Mouse (Mus musculus) MEL (cell line): ENCODE measurements around the gene Snapc4. TPM values are rescaled to one million over a fixed set of nuclear protein-coding genes. Genes with fewer than 3 reads are reported as not detected.

ENCODE experiments used
- CHD2 ChIP-seq: IDR thresholded peaks from 2 replicates; pipeline ENCODE4 v1.6.1; 2011; ENCODE audit warnings: low read length, improper control_type of control experiment
- ELF1 ChIP-seq: IDR thresholded peaks from 2 replicates; pipeline ENCODE4 v1.6.1; 2014; ENCODE audit warnings: low read depth, mild to moderate bottlenecking, inconsistent platforms, low read length, improper control_type of control experiment, moderate library complexity
- ETS1 ChIP-seq: IDR thresholded peaks from 2 replicates; pipeline ENCODE4 v1.6.1; 2012; ENCODE audit warnings: low read depth, mild to moderate bottlenecking, inconsistent platforms, low read length, improper control_type of control experiment, moderate library complexity
- GATA1 ChIP-seq: IDR thresholded peaks from 2 replicates; pipeline ENCODE4 v1.6.1; 2011; ENCODE audit warnings: low read depth, low read length, improper control_type of control experiment
- HCFC1 ChIP-seq: IDR thresholded peaks from 2 replicates; pipeline ENCODE4 v1.6.1; 2012; ENCODE audit warnings: low read depth, mild to moderate bottlenecking, inconsistent platforms, low read length, improper control_type of control experiment, moderate library complexity
- MAFK ChIP-seq: IDR thresholded peaks from 2 replicates; pipeline ENCODE4 v1.6.1; 2011; ENCODE audit warnings: low read depth, mild to moderate bottlenecking, low read length, improper control_type of control experiment, borderline replicate concordance
- MAZ ChIP-seq: IDR thresholded peaks from 2 replicates; pipeline ENCODE4 v1.6.1; 2012; ENCODE audit warnings: low read depth, mild to moderate bottlenecking, inconsistent platforms, low read length, improper control_type of control experiment
- MEF2A ChIP-seq: IDR thresholded peaks from 2 replicates; pipeline ENCODE4 v1.6.1; 2014; ENCODE audit warnings: low read depth, mild to moderate bottlenecking, inconsistent platforms, low read length, improper control_type of control experiment; ENCODE audit not compliant: poor library complexity, insufficient replicate concordance, severe bottlenecking; ENCODE audit errors: extremely low read depth
- MXI1 ChIP-seq: IDR thresholded peaks from 2 replicates; pipeline ENCODE4 v1.6.1; 2011; ENCODE audit warnings: mild to moderate bottlenecking, low read depth, low read length, improper control_type of control experiment
- MYC ChIP-seq: IDR thresholded peaks from 2 replicates; pipeline ENCODE4 v1.6.1; 2011; ENCODE audit warnings: low read depth, mild to moderate bottlenecking, low read length, improper control_type of control experiment, moderate library complexity
- NELFE ChIP-seq: IDR thresholded peaks from 2 replicates; pipeline ENCODE4 v1.6.1; 2011; ENCODE audit warnings: low read depth, low read length, improper control_type of control experiment
- NRF1 ChIP-seq: IDR thresholded peaks from 2 replicates; pipeline ENCODE4 v1.6.1; 2014; ENCODE audit warnings: low read depth, mild to moderate bottlenecking, inconsistent platforms, low read length, improper control_type of control experiment, moderate library complexity; ENCODE audit not compliant: poor library complexity, insufficient read depth, severe bottlenecking
- POLR2A ChIP-seq, 2 experiments: IDR thresholded peaks; 2 replicates each; pipeline ENCODE4 v1.6.1; 2011 to 2012; ENCODE audit warnings: low read length in 2 of 2, mild to moderate bottlenecking in 2 of 2, control low read depth in 1 of 2, improper control_type of control experiment in 1 of 2, low read depth in 1 of 2, moderate library complexity in 1 of 2; ENCODE audit not compliant: control insufficient read depth in 1 of 2, insufficient read depth in 1 of 2, poor library complexity in 1 of 2
- POLR2AphosphoS2 ChIP-seq: IDR thresholded peaks from 2 replicates; pipeline ENCODE4 v1.6.1; 2011; ENCODE audit warnings: low read length, improper control_type of control experiment
- POLR2AphosphoS5 ChIP-seq: IDR thresholded peaks from 2 replicates; pipeline ENCODE4 v1.6.1; 2012; ENCODE audit warnings: low read depth, borderline replicate concordance, mild to moderate bottlenecking, inconsistent platforms, low read length, moderate library complexity, mixed read lengths
- RAD21 ChIP-seq: IDR thresholded peaks from 2 replicates; pipeline ENCODE4 v1.6.1; 2011; ENCODE audit warnings: mild to moderate bottlenecking, low read depth, low read length, improper control_type of control experiment
- SMC3 ChIP-seq: IDR thresholded peaks from 2 replicates; pipeline ENCODE4 v1.6.1; 2011; ENCODE audit warnings: low read depth, low read length, improper control_type of control experiment
- TAL1 ChIP-seq: IDR thresholded peaks from 2 replicates; pipeline ENCODE4 v1.6.1; 2012; ENCODE audit warnings: mild to moderate bottlenecking, inconsistent platforms, low read length, moderate library complexity, mixed read lengths
- TBP ChIP-seq: IDR thresholded peaks from 2 replicates; pipeline ENCODE4 v1.8.0; 2011; ENCODE audit warnings: low read depth, low read length, improper control_type of control experiment
- TCF12 ChIP-seq: IDR thresholded peaks from 2 replicates; pipeline ENCODE4 v1.6.1; 2014; ENCODE audit warnings: low read depth, mild to moderate bottlenecking, inconsistent platforms, low read length, improper control_type of control experiment, moderate library complexity
- UBTF ChIP-seq: IDR thresholded peaks from 2 replicates; pipeline ENCODE4 v1.6.1; 2012; ENCODE audit warnings: low read depth, mild to moderate bottlenecking, inconsistent platforms, low read length, improper control_type of control experiment, moderate library complexity, borderline replicate concordance; ENCODE audit not compliant: insufficient read depth
- USF1 ChIP-seq: IDR thresholded peaks from 2 replicates; pipeline ENCODE4 v1.6.1; 2014; ENCODE audit warnings: low read depth, mild to moderate bottlenecking, inconsistent platforms, low read length, improper control_type of control experiment, moderate library complexity
- ZC3H11A ChIP-seq: IDR thresholded peaks from 2 replicates; pipeline ENCODE4 v1.6.1; 2012; ENCODE audit warnings: low read depth, mild to moderate bottlenecking, inconsistent platforms, low read length, improper control_type of control experiment
- ZKSCAN1 ChIP-seq: IDR thresholded peaks from 2 replicates; pipeline ENCODE4 v1.6.1; 2012; ENCODE audit warnings: low read depth, mild to moderate bottlenecking, inconsistent platforms, low read length, improper control_type of control experiment, moderate library complexity
- ZNF384 ChIP-seq: IDR thresholded peaks from 2 replicates; pipeline ENCODE4 v1.6.1; 2012; ENCODE audit warnings: low read depth, mild to moderate bottlenecking, inconsistent platforms, low read length, improper control_type of control experiment
- polyA plus RNA-seq, 2 experiments: library from polyadenylated mRNA; stranded (reverse) in 1 of 2; unstranded in 1 of 2; fragments of >175 nt in 1 of 2; fragments of >200 nt in 1 of 2; gene quantifications; 2 replicates each; pipeline versions ENCODE4 v1.2.1 to v1.2.4; 2012; ENCODE audit warnings: low replicate concordance in 2 of 2, low read depth in 1 of 2; ENCODE audit not compliant: insufficient read length in 2 of 2, insufficient read depth in 1 of 2, missing spikeins in 1 of 2
- total RNA-seq: library from RNA; depleted of rRNA; stranded (reverse); fragments of 300-350 nt; gene quantifications from 2 replicates; pipeline ENCODE4 v1.2.3, GENCODE M21; 2012

The Snapc4 gene
- total and polyA plus RNA-seq, 3 experiments, result 49.3 to 57.6 TPM; not detected in 1

DNA sequence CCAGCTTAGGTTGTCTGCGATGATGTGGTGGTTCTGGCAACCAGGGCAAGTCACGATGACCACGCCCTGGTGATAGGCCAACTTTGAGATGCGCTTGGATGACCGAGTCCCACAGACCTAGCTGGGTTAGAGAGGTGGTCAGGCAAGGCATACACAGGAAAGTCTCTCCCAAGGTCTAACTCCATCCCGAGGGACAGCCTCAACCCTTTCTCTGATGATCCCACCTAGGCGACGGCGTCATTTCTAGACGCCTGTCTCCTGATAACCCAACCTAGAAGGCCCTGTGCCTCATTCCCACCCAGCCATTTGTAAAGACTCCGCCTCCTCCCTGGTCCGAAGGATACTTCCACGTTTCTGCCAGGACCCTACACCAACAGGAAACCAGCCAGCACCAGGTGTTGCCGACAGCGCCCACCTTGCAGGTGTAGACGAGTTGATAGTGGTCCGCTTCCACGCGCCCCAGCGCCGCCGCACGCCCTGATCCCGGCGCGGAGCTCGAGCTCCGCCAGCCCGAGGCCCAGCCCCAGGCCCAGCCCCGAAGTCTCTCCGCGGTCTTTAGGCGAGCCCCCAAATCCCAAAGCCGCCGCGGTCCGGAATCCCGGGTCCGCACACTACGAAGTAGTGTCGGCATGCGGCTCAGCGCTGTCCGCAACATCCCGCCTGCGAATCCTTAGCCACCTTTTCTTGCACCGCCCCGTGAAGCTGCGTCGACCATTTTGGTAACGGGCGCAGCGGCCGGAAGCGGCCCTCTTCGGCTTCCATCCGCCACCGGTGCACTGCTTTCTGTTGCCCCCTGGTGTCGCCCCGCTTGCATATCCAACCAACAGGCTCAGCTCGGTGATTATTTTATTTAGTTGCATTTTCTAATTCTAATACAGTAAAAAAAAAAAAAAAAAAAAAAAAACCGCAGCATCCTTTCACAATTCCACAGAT lies 28.8 kb downstream of the Snapc4 start, which contains the start of gene Dnlz (continued):
- TF ChIP-seq MXI1, result peak; percentile 28
- no peak for TF ChIP-seq TAL1
- TF ChIP-seq SMC3, result peak; percentile 51
- TF ChIP-seq POLR2AphosphoS2, result 0 out of 2 replicates have a peak, but pooled peaks have one; percentile 7
- peak; percentile 24 for TF ChIP-seq RAD21
- peak in 1 of 2 experiments; percentile 71; a peak in 3 of 4 replicates for TF ChIP-seq POLR2A (IDR thresholded peaks at IDR 0.05; ENCODE audit: control insufficient read depth in 1 of 2, insufficient read depth in 1 of 2, low read depth in 1 of 2, low read length in 2 of 2, poor library complexity in 1 of 2)
- peak; percentile 16; the same call in 1 of the 2 replicates for TF ChIP-seq NELFE
- peak; percentile 43; the same call in 1 of the 2 replicates for TF ChIP-seq ETS1
- TF ChIP-seq POLR2AphosphoS5, result no peak
- no peak; the same call in 1 of the 2 replicates for TF ChIP-seq ZC3H11A
- TF ChIP-seq NRF1, result peak; percentile 38; the same call in 1 of the 2 replicates
- TF ChIP-seq ZKSCAN1, result no peak
- peak; percentile 83; the same call in 1 of the 2 replicates for TF ChIP-seq ZNF384
- peak; percentile 87 for TF ChIP-seq ELF1
- TF ChIP-seq MYC, result peak; percentile 63; the same call in 1 of the 2 replicates
- 0 out of 2 replicates have a peak, but pooled peaks have one; percentile 26 for TF ChIP-seq TBP
- peak; percentile 40; the same call in 1 of the 2 replicates for TF ChIP-seq MAZ
- no peak for TF ChIP-seq USF1
- TF ChIP-seq MAFK, result no peak
- TF ChIP-seq HCFC1, result peak; percentile 94
- TF ChIP-seq CHD2, result no peak
- no peak for TF ChIP-seq MEF2A
- peak; percentile 43 for TF ChIP-seq GATA1
- no peak for TF ChIP-seq UBTF
- TF ChIP-seq TCF12, result peak; percentile 54
